Mouse (Mus musculus) embryonic facial prominence, embryonic 12.5 days (tissue): ENCODE data around the gene Myh2. TPM values are rescaled to one million over a fixed set of nuclear protein-coding genes. Genes with fewer than 3 reads are reported as not detected.

ENCODE experiments used
- ATAC-seq: fragments of 200-750 bp; cut with Nextera tagmentation; 2 replicates; pipeline ENCODE4 v1.8.0; 2017; ENCODE audit not compliant: insufficient number of reproducible peaks, insufficient read depth, low FRiP score, low TSS enrichment
- H3K27ac ChIP-seq: fragments of 300-500 bp; sonication (generic); 2 replicates; pipeline ENCODE4 v1.5.1; 2016; ENCODE audit warnings: mild to moderate bottlenecking
- H3K27me3 ChIP-seq: fragments of 300-500 bp; sonication (generic); 2 replicates; pipeline ENCODE4 v1.6.1; 2016; ENCODE audit warnings: mild to moderate bottlenecking, moderate library complexity
- H3K36me3 ChIP-seq: fragments of 300-500 bp; sonication (generic); 2 replicates; pipeline ENCODE4 v1.6.1; 2016; ENCODE audit warnings: mild to moderate bottlenecking
- H3K4me1 ChIP-seq: fragments of 300-500 bp; sonication (generic); 2 replicates; pipeline ENCODE4 v1.6.1; 2016
- H3K4me2 ChIP-seq: fragments of 300-500 bp; sonication (generic); replicated peaks from 2 replicates; pipeline ENCODE4 v1.6.1; 2016; ENCODE audit warnings: mild to moderate bottlenecking, moderate library complexity
- H3K4me3 ChIP-seq: fragments of 300-500 bp; sonication (generic); 2 replicates; pipeline ENCODE4 v1.5.1; 2016; ENCODE audit warnings: mild to moderate bottlenecking
- H3K9ac ChIP-seq: fragments of 300-500 bp; sonication (generic); 2 replicates; pipeline ENCODE4 v1.6.1; 2016; ENCODE audit warnings: mild to moderate bottlenecking, moderate library complexity
- H3K9me3 ChIP-seq: fragments of 300-500 bp; sonication (generic); 2 replicates; pipeline ENCODE4 v1.6.1; 2016; ENCODE audit warnings: mild to moderate bottlenecking, moderate library complexity
- WGBS: fragments of 180-500 bp; shearing (Covaris S2); methylation state at CpG from one replicate; pipeline ENCODE4 v1.1.7; 2016; 5-methylcytosine and 5-hydroxymethylcytosine counted together
- polyA plus RNA-seq: library from polyadenylated mRNA; unstranded; fragments of >200 nt; fragmentation: Nextera tagmentation; extraction: Ambion mirVana; gene quantifications from 2 replicates; pipeline ENCODE4 v1.2.1, GENCODE M21; 2016

Gene Myh2
- polyA plus RNA-seq, 1 experiment from 2014 or later: 0.06 TPM

GRCm38 (mm10) chr11:67144559-67145265 is 26.1 kb upstream of the Myh2 start:
- ATAC-seq: no peak
- Histone ChIP-seq H3K27ac (no peak overlapping the region), H3K4me2 (no peak overlapping the region), H3K4me3 (no peak overlapping the region), H3K36me3 (no peaks in the 10 kb centered on the region), H3K27me3 (no peaks in the 10 kb centered on the region), H3K9ac (no peak overlapping the region), H3K9me3 (no peaks in the 10 kb centered on the region), H3K4me1 (no peaks in the 10 kb centered on the region)
- WGBS: 62% methylated on average over 6 of the region's 6 CpGs

- no peak overlapping the region for H3K27ac ChIP-seq
- H3K9me3 ChIP-seq: no peaks in the 10 kb centered on the region
- ATAC-seq: no peak
- no peaks in the 10 kb centered on the region for H3K4me1 ChIP-seq
- H3K36me3 ChIP-seq: no peaks in the 10 kb centered on the region
- no peak overlapping the region for H3K9ac ChIP-seq
- H3K4me3 ChIP-seq: no peak overlapping the region
- H3K27me3 ChIP-seq: no peaks in the 10 kb centered on the region
- H3K4me2 ChIP-seq: no peak overlapping the region
- WGBS: 84% methylated on average over 5 of the region's 5 CpGs
These were observed 25.1 kb upstream of the Myh2 start for GRCm38 (mm10) chr11:67145482-67146408.

GRCm38 (mm10) chr11:67146409-67147282 is 24.2 kb upstream of the Myh2 start:
- 89% methylated on average over 4 of the region's 4 CpGs for WGBS
- H3K4me1 ChIP-seq: no peaks in the 10 kb centered on the region
- H3K36me3 ChIP-seq: no peaks in the 10 kb centered on the region
- no peak overlapping the region for H3K4me3 ChIP-seq
- H3K27ac ChIP-seq: no peak overlapping the region
- ATAC-seq: no peak
- no peak overlapping the region for H3K9ac ChIP-seq
- H3K9me3 ChIP-seq: no peaks in the 10 kb centered on the region
- H3K27me3 ChIP-seq: no peaks in the 10 kb centered on the region
- H3K4me2 ChIP-seq: no peak overlapping the region

- no peaks in the 10 kb centered on the region for H3K9me3 ChIP-seq
- no peaks in the 10 kb centered on the region for H3K4me1 ChIP-seq
- no peak overlapping the region for H3K4me2 ChIP-seq
- H3K27ac ChIP-seq: no peak overlapping the region
- no peaks in the 10 kb centered on the region for H3K36me3 ChIP-seq
- no peak for ATAC-seq
- WGBS: 91% methylated on average over 12 of the region's 12 CpGs
- no peak overlapping the region for H3K9ac ChIP-seq
- no peaks in the 10 kb centered on the region for H3K27me3 ChIP-seq
- no peak overlapping the region for H3K4me3 ChIP-seq
These were observed 23.4 kb upstream of the Myh2 start for GRCm38 (mm10) chr11:67147283-67147921.

- H3K4me2 ChIP-seq: no peak overlapping the region
- H3K27ac ChIP-seq: no peak overlapping the region
- H3K27me3 ChIP-seq: no peaks in the 10 kb centered on the region
- WGBS: 75% methylated on average over 4 of the region's 4 CpGs
- no peak overlapping the region for H3K4me3 ChIP-seq
- no peaks in the 10 kb centered on the region for H3K36me3 ChIP-seq
- no peaks in the 10 kb centered on the region for H3K4me1 ChIP-seq
- no peak for ATAC-seq
- no peak overlapping the region for H3K9ac ChIP-seq
- no peaks in the 10 kb centered on the region for H3K9me3 ChIP-seq
These were observed 22.4 kb upstream of the Myh2 start for GRCm38 (mm10) chr11:67148286-67149012.

GRCm38 (mm10) chr11:67150237-67150636 is 20.6 kb upstream of the Myh2 start:
- ATAC-seq: no peak
- no peaks in the 10 kb centered on the region for H3K4me1 ChIP-seq
- 87% methylated on average over 2 of the region's 2 CpGs for WGBS
- no peak overlapping the region for H3K4me3 ChIP-seq
- no peak overlapping the region for H3K4me2 ChIP-seq
- H3K9me3 ChIP-seq: no peaks in the 10 kb centered on the region
- H3K27me3 ChIP-seq: no peaks in the 10 kb centered on the region
- no peak overlapping the region for H3K9ac ChIP-seq
- H3K36me3 ChIP-seq: no peaks in the 10 kb centered on the region
- no peak overlapping the region for H3K27ac ChIP-seq

- WGBS: 72% methylated on average over 3 of the region's 3 CpGs
These were observed 19.7 kb upstream of the Myh2 start for GRCm38 (mm10) chr11:67151159-67151558.

GRCm38 (mm10) chr11:67151651-67152630 is 18.9 kb upstream of the Myh2 start:
- Histone ChIP-seq H3K4me1 (no peaks in the 10 kb centered on the region), H3K4me2 (no peak overlapping the region), H3K27ac (no peak overlapping the region), H3K27me3 (no peaks in the 10 kb centered on the region), H3K4me3 (no peak overlapping the region), H3K9me3 (no peaks in the 10 kb centered on the region), H3K9ac (no peak overlapping the region), H3K36me3 (no peaks in the 10 kb centered on the region)
- no peak for ATAC-seq
- WGBS: 83% methylated on average over 16 of the region's 16 CpGs

More at GRCm38 (mm10) chr11:67151159-67151558, 19.7 kb upstream of the Myh2 start:
- no peaks in the 10 kb centered on the region for H3K36me3 ChIP-seq
- no peaks in the 10 kb centered on the region for H3K9me3 ChIP-seq
- H3K27me3 ChIP-seq: no peaks in the 10 kb centered on the region
- H3K27ac ChIP-seq: no peak overlapping the region
- no peaks in the 10 kb centered on the region for H3K4me1 ChIP-seq
- no peak overlapping the region for H3K4me3 ChIP-seq
- no peak for ATAC-seq
- no peak overlapping the region for H3K9ac ChIP-seq
- H3K4me2 ChIP-seq: no peak overlapping the region

- H3K27me3 ChIP-seq: no peaks in the 10 kb centered on the region
- no peaks in the 10 kb centered on the region for H3K36me3 ChIP-seq
- H3K4me2 ChIP-seq: no peak overlapping the region
- no peak overlapping the region for H3K4me3 ChIP-seq
- no peak overlapping the region for H3K9ac ChIP-seq
- no peaks in the 10 kb centered on the region for H3K4me1 ChIP-seq
- H3K9me3 ChIP-seq: no peaks in the 10 kb centered on the region
- 25% methylated on average over 1 of the region's 1 CpGs for WGBS
- ATAC-seq: no peak
- H3K27ac ChIP-seq: no peak overlapping the region
These were observed 17.7 kb upstream of the Myh2 start for GRCm38 (mm10) chr11:67153123-67153522.

- Histone ChIP-seq H3K27me3 (no peaks in the 10 kb centered on the region), H3K27ac (no peak overlapping the region), H3K9ac (no peak overlapping the region), H3K4me1 (no peaks in the 10 kb centered on the region), H3K36me3 (no peaks in the 10 kb centered on the region), H3K4me3 (no peak overlapping the region), H3K9me3 (no peaks in the 10 kb centered on the region), H3K4me2 (no peak overlapping the region)
- 75% methylated on average over 1 of the region's 1 CpGs for WGBS
- no peak for ATAC-seq
These were observed 17.0 kb upstream of the Myh2 start for GRCm38 (mm10) chr11:67153843-67154242.
